Mouse (Mus musculus) cortical plate, adult 2 months (tissue): ENCODE results near the gene Olfr716.
"Not testable (repeated sequence)": the region's sequence is repeated elsewhere in the genome, so short reads cannot be mapped to it uniquely, and the experiment has no call there.

Experiments used
- CTCF ChIP-seq: fragments of 200-500 bp; IDR thresholded peaks from 2 replicates; pipeline ENCODE4 v1.5.1; 2011; ENCODE audit warnings: mild to moderate bottlenecking, control low read depth, low read length; ENCODE audit not compliant: insufficient read depth; ENCODE audit errors: extremely low read depth
- POLR2A ChIP-seq: fragments of 200-500 bp; IDR thresholded peaks from 2 replicates; pipeline ENCODE4 v1.6.1; 2011; ENCODE audit warnings: mild to moderate bottlenecking, low read length, control low read depth; ENCODE audit not compliant: insufficient read depth; ENCODE audit errors: extremely low read depth

GRCm38 (mm10) chr7:107110269-107110668 is 27.9 kb upstream of the Olfr716 start, which contains the start of gene Olfr715b:
- TF ChIP-seq POLR2A, CTCF: not testable (repeated sequence)
